Mouse (Mus musculus) gastrocnemius, postnatal 36 days (tissue): ENCODE measurements at regions not wholly inside any gene's neighbourhood (a gene's known extent, or its start where the extent isn't known, plus 50 kb on each side); places are given as distances from the start of the nearest gene placed in this dataset.
A peak's percentile ranks its signal among the peaks of the same experiment; 100 is the strongest.

Source experiments
- DNase-seq, 2 experiments: peaks; one replicate each; pipeline ENCODE4 v3.0.0; 2022
- intact Hi-C: fragments of 180-260 bp; cut with DNase I; formaldehyde crosslinking; loops from one replicate; pipeline ENCODE4 v1.15.1; 2025

DNA sequence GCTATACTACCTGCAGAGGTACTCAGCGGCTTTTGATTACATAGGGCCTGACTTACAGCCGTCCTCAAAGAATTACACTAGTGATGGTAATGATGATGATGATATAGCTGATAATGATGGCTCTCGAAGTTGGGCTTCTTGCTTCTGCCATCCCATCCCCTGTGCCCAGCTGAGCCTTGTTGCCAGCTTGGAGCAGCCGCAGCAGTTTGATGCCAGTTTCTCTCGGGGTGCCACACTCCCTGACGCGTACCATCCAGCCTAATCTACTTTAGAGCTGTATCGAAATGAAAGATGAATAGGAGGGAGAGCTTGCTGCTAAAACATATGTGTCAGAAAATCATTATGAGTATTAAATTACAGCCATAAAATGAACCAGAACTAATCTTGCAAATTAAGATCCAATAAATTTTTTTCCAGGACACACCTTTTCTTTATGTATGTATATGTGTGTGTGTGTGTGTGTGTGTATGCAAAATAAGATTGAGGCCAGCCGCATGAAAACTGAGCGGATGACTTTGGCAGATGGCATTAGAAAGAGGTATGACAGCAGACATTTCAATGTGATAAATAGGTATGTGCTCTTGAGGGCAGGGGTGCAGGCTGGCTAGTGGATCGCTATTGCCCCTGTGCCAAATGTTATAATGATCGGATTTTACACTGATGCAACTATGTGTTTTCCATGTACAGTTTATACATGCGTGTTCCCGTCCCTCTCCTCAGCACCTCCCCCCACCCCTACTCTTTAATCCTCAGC lies 443.3 kb downstream of the Cd83 start:
- no peak for DNase-seq
- intact Hi-C loops, result loop anchor here (5.0 kb wide), 2 partner anchors 361 to 504 kb away; no protein-coding TSS in a partner anchor

DNA sequence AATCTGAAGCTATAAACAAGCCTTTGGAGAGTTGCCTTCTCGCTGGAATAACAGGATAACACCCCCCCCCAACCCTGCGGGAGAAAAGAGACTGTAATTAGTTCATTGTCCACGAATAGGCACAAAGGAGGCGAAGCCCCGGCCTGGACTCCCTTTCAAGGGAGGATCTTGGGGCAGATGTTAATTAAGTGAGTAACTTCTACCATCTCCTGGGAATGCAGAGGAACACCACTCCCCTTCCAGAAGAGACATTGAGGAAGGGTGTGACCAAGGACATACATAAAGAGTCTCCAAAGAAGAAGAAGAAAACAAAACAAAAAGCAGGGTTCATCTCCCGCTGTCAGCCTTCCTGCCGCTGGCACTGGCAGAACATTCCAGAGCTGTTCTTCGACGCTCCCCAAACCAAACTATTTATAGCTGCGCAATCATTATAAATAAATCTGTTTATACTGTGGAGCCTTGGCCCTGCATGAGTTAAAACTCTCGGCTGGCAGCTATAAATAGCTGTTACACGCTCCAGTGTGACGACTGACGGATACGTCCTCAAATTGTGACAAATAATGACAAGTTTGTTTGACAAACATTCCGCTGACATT lies 444.1 kb downstream of the Cd83 start:
- peak in 1 of 2 experiments; percentile 56 for DNase-seq
- intact Hi-C loops, result loop anchor here (5.0 kb wide), 2 partner anchors 361 to 504 kb away; no protein-coding TSS in a partner anchor

DNA sequence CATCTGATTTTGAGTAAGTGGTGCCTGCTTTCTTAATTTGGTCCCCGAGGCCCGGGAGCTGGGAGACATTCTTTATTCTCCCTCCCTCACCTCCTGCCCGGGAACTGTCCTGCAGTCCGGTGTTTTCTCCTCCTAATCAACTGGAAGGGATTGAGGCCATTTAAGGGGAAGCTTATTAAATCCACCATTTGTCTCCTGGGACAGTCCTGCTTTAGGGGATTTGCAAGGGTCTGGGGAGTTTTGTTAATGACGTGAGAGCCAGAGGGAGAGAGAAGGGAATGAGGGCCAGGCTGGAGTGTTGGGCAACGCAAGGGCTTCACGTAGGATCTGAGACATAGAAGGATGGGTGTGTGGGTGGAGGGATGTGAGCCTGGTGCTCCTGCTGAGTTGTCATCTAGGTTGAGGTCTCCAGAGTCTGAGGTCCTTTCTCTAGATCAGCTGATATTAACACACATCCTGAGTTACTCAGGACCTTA lies 444.6 kb downstream of the Cd83 start:
- DNase-seq, result no peak
- intact Hi-C loops, result loop anchor here (5.0 kb wide), 2 partner anchors 362 to 503 kb away; no protein-coding TSS in a partner anchor

DNA sequence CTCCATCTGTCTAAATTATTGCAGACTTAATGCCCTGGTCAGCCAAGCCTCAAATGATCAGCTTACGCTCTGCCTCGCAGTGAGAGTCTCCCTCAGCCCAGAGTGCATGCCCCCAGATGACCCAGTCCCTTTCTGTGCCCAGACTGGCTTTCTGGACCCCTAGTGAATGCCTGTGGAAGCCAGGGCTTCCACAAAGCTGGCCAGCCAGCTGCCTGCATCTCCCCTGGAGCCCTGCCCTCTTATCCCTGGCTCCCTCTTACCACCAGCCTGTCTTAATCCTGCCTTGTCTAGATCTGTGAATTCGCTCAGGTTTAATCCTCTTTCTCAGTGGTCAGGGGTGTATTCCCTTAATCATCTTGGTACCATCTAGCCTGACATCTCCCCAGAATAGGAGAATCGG lies 446.8 kb downstream of the Cd83 start:
- no peak for DNase-seq
- intact Hi-C loops, result loop anchor here (5.0 kb wide), 1 partner anchor 71 kb away; no protein-coding TSS in a partner anchor

DNA sequence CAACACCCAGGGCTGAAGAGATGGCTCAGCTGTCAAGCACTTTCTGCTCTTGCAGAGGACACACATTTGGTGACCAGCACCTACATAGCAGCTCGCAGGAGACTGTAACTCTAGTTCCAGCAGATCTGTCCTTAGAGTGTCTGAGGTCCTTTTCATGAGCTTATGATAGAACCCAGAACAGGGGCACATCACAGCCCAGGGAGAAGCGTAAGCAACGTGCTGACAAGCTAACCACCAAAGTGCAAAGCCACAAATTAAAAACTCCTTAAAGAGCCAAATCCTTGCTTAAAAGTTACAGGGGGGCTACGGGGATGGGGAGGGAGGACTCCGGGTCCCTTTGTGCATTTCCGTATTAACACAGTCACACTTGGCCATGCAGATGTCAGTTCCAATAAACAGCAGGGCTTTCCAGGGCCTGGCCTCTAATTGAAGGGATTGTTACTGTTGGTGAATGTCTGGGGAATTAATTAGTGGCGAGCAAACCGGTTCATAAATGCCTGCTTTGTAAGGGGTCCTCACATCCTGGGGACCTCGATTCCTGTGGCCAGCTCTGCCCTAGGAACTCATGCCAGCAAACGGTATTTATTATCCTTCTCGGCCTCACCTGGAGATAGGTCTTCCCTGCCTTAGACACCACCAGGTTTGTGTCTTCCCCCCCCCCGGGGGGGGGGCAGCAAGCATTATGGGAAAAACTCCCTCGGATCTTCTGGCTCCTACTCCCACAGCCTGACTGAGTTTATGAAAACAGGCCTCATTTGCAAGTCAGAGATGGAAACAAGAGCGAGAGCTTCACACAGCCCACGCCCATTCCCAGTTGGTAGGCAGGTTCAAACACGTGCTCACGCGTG lies 447.5 kb downstream of the Cd83 start:
- intact Hi-C loops, result loop anchor here (5.0 kb wide), 1 partner anchor 70 kb away; no protein-coding TSS in a partner anchor
- DNase-seq, result no peak

DNA sequence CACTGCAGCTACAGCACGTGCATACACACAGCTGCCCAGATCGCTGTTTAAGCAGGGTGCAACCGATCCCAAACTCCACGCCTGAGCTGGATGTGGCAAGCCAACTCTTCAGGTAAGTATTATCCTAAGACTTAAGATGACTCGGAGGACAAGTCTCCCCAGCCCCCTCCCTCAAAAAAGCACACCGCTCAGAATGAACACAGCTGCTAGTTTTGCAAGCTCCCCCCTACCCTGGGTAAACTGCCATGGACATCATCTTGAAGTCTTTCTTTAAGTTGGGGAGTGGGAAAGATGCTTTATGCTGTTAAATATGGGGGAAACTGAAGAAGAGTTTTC lies 448.1 kb downstream of the Cd83 start:
- intact Hi-C loops, result loop anchor here (5.0 kb wide), 1 partner anchor 70 kb away; no protein-coding TSS in a partner anchor
- no peak for DNase-seq

DNA sequence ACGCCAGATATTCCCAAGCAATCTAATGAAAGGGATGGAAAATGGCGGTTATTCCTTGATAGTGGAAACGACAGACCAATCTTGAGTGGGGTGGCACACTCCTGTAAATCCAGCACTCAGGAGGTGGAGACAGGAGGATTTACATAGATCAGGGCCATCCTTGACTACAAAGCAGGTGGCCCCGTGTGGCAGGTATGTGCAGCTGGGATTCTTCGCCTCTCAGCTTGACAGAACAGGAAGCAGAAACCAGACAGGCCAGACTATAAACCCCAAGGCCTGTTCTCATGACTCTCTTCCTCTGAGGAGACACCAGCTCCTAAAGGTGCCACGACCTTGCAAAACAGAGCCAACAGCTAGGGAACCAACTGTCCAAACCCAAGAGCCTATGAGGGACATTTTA lies 449.7 kb downstream of the Cd83 start:
- intact Hi-C loops, result loop anchor here (5.0 kb wide), 1 partner anchor 68 kb away; no protein-coding TSS in a partner anchor
- DNase-seq, result no peak

DNA sequence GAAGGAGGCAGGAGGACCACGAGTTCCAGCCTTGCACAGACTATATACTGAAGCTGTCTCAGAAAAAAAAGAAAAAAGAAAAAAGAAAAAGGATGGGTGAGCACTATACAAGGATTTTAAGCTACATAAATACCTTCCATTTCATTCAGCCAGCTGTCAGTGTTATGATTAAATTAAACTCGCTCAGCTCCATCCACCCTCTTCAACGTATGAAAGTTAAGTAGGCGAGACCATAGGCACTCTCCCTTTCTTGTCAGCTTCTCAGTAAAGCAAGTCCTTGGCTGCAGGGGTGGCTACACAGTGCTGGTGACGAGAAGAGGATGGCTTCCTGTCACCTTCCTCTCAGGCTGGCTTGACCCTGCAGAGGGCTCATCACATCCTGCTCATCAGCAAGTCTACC lies 450.7 kb downstream of the Cd83 start:
- no peak for DNase-seq
- intact Hi-C loops, result no loop called here

DNA sequence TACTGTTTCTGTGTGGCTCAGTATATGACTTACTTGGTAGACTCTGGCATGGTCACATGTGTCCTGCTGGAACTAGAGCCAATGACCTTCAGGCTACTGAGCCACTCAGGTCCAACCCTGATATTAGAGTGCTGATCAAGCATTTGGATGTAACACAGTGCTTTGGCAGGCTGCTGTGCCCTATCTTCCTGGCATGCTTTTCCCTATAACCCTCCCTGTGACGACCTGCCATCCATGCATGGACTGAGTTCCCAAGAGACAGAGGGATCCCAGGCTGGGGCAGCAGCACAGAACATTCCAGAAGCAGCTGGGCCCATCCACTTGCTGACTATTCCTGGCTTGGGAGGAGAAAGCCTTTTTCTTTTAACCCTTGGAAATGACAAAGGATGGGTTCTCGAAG lies 451.4 kb downstream of the Cd83 start:
- intact Hi-C loops, result no loop called here
- no peak for DNase-seq

DNA sequence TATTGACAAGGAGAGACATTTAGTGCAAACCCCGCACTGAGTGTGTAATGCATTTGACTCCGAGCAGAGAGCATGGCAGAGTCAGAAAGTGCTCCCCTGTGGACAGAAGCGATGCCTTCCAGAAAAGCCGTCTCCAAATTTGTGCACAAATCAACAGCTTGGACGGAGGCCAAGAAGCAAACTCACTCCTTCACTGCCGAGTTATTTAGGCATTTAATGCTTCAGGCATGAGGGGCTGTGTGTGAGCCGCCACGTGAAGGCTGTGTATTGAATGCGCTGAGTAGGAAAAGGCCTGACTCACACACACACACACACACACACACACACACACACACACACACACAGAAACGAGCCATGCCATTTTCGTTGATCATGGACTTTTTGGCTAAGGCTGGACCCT lies 453.7 kb downstream of the Cd83 start:
- intact Hi-C loops, result no loop called here
- peak in 1 of 2 experiments; percentile 18 for DNase-seq

DNA sequence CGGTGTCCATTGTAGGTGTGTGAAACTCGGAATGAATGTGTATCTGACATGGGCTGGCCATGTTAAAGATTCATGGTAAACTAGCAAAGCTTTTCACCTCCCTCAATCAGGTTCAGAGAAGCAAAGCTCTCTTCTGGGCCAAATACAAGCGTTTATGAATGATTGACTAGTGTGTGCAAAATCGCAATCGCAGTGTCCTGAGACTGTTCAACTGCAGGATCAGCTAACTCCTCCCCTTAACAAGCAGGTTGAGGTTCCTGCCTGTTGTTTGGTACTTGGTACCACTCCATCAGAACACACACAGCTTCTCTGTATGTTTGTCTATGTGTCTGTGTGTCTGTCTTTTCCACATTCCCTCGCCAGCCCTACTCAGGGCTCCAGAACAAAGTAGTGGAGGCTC lies 458.6 kb downstream of the Cd83 start:
- no peak for DNase-seq
- intact Hi-C loops, result no loop called here

DNA sequence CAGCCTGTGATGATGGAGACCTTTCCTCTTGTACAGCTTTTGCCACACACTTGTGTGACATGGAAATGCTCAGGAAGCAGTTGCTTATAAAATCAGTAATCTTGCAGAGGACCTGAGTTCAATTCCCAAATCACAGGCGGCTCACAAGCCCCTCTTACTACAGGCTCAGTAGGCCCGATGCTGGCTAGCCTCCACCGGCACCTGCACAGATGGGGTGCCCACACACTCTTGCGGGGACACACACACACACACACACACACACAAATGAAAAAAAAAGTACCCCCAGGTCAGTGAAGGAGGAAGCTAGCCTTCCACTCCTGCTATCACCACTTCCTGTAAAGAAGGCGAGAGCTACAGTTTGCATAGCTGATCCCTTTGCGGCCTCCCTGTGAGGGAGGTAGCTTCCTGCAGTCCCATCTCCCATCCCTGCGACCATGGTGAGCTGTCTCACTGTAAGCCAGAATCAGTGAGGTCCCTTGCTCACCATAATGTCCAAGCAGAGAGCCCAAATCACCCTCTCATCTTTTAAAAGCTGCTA lies 462.2 kb downstream of the Cd83 start:
- no peak for DNase-seq
- intact Hi-C loops, result no loop called here

DNA sequence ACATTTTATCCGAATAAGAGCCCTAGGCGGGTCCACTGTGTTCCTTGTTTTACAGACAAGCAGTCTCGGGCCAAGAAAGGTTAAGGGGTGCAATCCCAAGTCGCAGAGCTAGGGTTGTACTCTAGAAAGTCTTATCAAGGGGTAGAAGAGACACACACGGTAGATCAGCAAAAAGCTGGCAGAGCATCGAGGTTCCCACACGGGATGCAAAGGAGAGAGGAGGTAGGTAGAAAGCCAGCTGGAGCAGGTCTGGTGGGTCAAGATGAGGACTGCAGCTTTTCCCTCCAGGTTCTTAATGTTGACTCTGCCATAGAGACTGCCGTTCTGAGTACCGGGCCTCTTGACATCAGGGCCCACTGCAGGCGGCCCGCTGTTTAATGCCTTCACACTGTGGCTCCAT lies 463.3 kb downstream of the Cd83 start:
- intact Hi-C loops, result no loop called here
- DNase-seq, result no peak

DNA sequence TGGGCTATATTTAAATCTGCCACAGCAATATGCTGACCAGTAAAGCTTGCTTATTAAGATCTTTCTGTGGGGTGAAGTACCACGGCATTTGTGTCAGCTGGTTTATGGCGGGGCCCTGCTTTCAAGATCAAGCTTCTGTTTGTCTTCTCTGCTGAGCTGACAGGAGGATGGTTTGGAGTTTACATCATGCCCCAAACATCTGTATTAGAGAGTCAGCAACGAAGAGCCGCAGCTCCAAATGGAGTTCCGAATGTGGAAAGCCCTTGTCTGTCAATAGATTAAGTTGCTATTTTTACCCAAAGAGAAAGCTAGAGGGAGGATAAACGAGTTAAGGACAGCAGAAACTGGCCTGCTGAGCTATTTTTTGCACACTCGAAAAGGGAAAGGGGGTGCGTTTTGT lies 463.8 kb downstream of the Cd83 start:
- no peak for DNase-seq
- intact Hi-C loops, result no loop called here

DNA sequence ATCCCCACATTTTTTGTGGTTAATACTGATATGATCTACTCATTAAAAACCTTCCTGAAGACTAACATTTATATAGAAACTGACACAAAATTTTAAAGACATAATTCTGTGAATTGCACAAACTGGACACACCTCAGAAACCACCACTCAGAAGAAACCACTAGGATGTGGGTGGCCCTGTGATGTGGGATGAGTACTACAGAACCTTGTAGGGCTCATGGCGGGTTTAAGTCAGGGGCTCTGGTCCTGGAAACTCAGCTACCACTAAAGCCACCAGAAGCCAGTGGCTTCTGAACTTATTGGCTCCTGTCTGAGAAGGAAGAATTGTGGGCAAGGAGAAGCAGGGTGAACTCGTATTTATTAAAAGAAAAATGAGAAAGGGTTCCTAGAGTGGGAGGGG lies 464.5 kb downstream of the Cd83 start:
- intact Hi-C loops, result no loop called here
- DNase-seq, result no peak

DNA sequence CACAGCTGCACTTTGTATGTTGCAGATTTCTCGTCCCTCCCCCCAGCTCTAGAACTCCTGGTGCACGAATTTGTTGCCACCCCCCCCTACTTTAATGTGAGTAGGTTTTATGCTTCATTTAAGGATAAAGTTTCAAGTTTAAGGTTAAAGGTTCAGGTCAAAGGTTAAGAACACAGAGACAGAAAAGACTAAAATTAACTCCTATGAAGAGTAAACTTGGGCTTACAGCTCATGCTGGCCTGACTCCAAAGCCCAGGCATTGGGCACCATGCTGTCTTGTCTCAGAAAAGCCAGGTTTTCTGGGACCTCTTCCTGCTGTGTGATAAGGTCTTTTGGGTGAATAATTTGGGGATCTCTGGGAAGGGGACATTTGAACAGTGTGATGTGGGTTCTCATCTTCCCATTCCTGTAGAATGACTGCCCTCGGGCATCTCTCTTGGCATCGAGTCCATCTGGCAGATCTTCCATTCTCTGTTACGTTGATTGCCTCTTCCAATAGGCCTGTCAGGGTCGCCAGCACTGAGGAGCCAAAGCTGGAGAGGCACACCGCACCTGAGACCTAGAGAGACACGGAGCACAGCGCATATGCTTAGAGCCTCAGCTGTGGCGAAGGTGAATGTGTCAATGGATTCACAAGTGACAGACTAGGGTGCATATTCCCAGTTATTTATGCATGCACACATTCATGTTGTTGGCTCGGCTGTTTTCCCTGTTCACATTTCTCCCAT lies 466.1 kb downstream of the Cd83 start:
- DNase-seq, result no peak
- intact Hi-C loops, result no loop called here

DNA sequence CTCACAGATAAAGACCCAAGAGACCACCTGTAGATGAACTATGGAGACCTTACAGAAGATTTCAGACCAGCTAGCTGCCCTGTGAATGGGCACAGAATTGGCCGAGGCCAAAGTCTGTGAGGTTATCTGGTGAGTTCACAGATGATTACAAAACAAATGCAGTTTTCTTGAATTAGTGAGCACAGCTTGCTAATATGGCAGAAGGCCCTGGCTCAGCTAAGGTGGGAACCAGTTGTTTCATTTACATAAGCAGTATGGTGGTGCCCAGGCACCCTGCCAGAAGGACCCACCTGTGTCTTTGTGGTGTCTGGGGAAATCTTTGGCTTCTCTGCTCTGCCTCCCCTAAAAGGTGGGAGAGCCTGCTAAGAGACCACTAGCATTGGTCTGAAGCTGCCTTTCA lies 466.9 kb downstream of the Cd83 start:
- DNase-seq, result no peak
- intact Hi-C loops, result no loop called here

DNA sequence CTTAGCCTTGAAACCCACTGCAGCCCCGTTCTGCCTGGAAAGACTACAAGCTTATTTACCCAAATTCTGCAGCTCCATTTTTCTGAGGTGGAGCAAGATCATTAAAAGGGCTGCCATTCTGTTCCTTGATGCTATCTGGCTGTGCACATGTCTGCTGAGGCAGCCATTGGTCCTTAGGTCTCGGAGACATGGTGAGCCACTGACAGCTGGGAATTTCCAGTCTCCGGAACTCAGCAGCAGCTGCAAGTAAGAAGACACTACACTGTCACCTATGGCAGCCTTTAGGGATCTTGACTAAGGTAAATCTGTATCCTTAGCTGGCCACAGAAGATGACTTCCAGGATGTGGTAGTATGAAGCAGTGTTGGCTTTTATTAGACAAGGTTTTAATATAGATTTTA lies 467.9 kb downstream of the Cd83 start:
- intact Hi-C loops, result no loop called here
- no peak for DNase-seq

DNA sequence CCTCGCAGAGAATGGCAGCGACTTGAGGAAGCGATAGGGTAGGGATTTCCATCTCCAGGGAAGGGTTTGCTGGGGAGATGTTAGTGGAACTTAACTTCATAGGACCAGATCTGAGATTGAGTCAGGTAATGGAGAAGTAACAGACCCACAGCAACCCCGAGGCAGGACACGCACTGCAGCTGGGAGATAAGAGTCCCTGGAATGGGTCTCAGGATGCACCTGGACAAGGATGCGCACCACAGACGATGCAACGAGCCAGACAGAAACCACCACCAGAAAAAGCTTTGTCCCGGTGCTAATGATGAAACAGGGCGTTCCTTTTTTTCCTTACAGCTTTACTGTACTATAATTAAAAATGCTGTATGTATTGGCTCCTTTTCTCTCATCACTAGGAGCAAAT lies 470.9 kb upstream of the Jarid2 start:
- intact Hi-C loops, result loop anchor here (5.0 kb wide), 1 partner anchor 34 kb away; no protein-coding TSS in a partner anchor
- no peak for DNase-seq

DNA sequence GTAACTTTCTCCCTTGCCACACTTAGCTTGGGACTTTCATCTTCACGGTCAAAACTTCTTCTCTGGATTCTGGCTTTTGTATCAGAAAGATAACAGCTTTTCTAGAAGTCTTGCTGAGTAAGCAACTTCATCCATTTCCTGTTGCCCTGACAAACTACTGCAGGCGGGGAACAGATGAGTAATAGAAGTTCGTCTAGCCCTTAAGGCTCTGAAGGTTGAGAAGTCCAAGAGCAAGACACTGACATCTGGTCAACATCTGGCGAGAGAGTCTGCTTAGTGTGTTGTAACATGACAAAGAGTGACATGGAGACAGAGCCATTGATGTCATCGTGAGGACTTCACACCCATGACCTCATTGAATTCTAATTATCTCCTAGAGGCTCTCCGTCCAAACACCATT lies 469.2 kb upstream of the Jarid2 start:
- DNase-seq, result no peak
- intact Hi-C loops, result no loop called here
